Mouse (Mus musculus): ENCODE measurements around the gene Igfbp5.

Gene Igfbp5

GRCm38 (mm10) chr1:72868429-72869215 is 6.1 kb downstream of the Igfbp5 start:
- DNase-seq: no peak

- DNase-seq: no peak
Observed at GRCm38 (mm10) chr1:72867346-72867745, 7.3 kb downstream of the Igfbp5 start.

GRCm38 (mm10) chr1:72866417-72866816 is 8.3 kb downstream of the Igfbp5 start:
- no peak for DNase-seq

- DNase-seq: no peak
Observed at GRCm38 (mm10) chr1:72865900-72866299, 8.8 kb downstream of the Igfbp5 start.

- DNase-seq: no peak
Observed at GRCm38 (mm10) chr1:72864272-72864671, 10.4 kb downstream of the Igfbp5 start.

GRCm38 (mm10) chr1:72863692-72864091 is 11.0 kb downstream of the Igfbp5 start:
- no peak for DNase-seq

GRCm38 (mm10) chr1:72862248-72862647 is 12.4 kb downstream of the Igfbp5 start:
- no peak for DNase-seq

GRCm38 (mm10) chr1:72861702-72862101 is 13.0 kb downstream of the Igfbp5 start:
- DNase-seq: no peak

GRCm38 (mm10) chr1:72860502-72860901 is 14.2 kb downstream of the Igfbp5 start:
- no peak for DNase-seq

GRCm38 (mm10) chr1:72859963-72860362 is 14.7 kb downstream of the Igfbp5 start:
- no peak for DNase-seq

GRCm38 (mm10) chr1:72858874-72859273 is 15.8 kb downstream of the Igfbp5 start:
- DNase-seq: no peak

- DNase-seq: no peak
Observed at GRCm38 (mm10) chr1:72858286-72858685, 16.4 kb downstream of the Igfbp5 start.

- DNase-seq: no peak
Observed at GRCm38 (mm10) chr1:72857631-72858030, 17.1 kb downstream of the Igfbp5 start.

GRCm38 (mm10) chr1:72857142-72857541 is 17.5 kb downstream of the Igfbp5 start:
- DNase-seq: no peak

GRCm38 (mm10) chr1:72856209-72856909 is 18.3 kb downstream of the Igfbp5 start:
- DNase-seq: no peak

- no peak for DNase-seq
Observed at GRCm38 (mm10) chr1:72855729-72856128, 19.0 kb downstream of the Igfbp5 start.

GRCm38 (mm10) chr1:72854337-72855237 is 20.1 kb downstream of the Igfbp5 start:
- DNase-seq: no peak

GRCm38 (mm10) chr1:72853759-72854158 is 20.9 kb downstream of the Igfbp5 start:
- no peak for DNase-seq

- no peak for DNase-seq
Observed at GRCm38 (mm10) chr1:72849037-72849436, 25.6 kb downstream of the Igfbp5 start.

- no peak for DNase-seq
Observed at GRCm38 (mm10) chr1:72847849-72848380, 26.8 kb downstream of the Igfbp5 start.

- DNase-seq: no peak
Observed at GRCm38 (mm10) chr1:72844675-72845074, 30.0 kb downstream of the Igfbp5 start.

GRCm38 (mm10) chr1:72842666-72843459 is 31.8 kb downstream of the Igfbp5 start:
- DNase-seq: no peak

Data from layer of hippocampus, adult 9-11 months (tissue).